8 mouse cellular contexts compared by ENCODE assay signal in genomic region chr11:109995013-109995412, GRCm38 (mm10). TPM values are rescaled to one million over a fixed set of nuclear protein-coding genes. Genes with fewer than 3 reads are reported as not detected.
DNase-seq lines count a peak whose midpoint lies in the region; ATAC-seq lines count a peak whose summit lies in the region.

No protein-coding gene starts in this region.

- WGBS in hindbrain, embryonic 16.5 days: 8% methylated on average over 3 of the region's 3 CpGs
- WGBS in limb, embryonic 10.5 days: under 1% methylated on average over 3 of the region's 3 CpGs
- 13% methylated on average over 3 of the region's 3 CpGs for WGBS in midbrain, embryonic 13.5 days

- 0 out of 2 replicates have a peak overlapping the region, but pooled peaks have one; percentile 17 for H3K27ac ChIP-seq in hindbrain, embryonic 16.5 days (ENCODE audit: low read depth, low read length)
- peak overlapping the region; percentile 81 for H3K27ac ChIP-seq in limb, embryonic 10.5 days
- no peak overlapping the region for H3K27ac ChIP-seq in midbrain, embryonic 13.5 days

- H3K9me3 ChIP-seq in hindbrain, embryonic 16.5 days (ENCODE audit: control insufficient read depth, low read length): no peaks in the 10 kb centered on the region
- H3K9me3 ChIP-seq in limb, embryonic 10.5 days (replicated peaks): no peaks in the 10 kb centered on the region
- H3K9me3 ChIP-seq in midbrain, embryonic 13.5 days: no peaks in the 10 kb centered on the region

- peak; percentile 55 for ATAC-seq in hindbrain, embryonic 16.5 days
- peak; percentile 44 for ATAC-seq in midbrain, embryonic 13.5 days

- DNase-seq in MN1 (ENCODE audit: low spot score): peak; percentile 7
- DNase-seq in cerebellum, adult 8-10 months: peak; percentile 28
- DNase-seq in frontal cortex, adult 2 months (ENCODE audit: extremely low spot score in 1 of 2, low spot score in 1 of 2): peak; percentile 28 to 63
- DNase-seq in limb, embryonic 10.5 days (ENCODE audit: low spot score): peak; percentile 57
- no peak for DNase-seq in ovary, postnatal 36 days (ENCODE audit: low spot score)
- no peak for DNase-seq in urinary bladder, postnatal 25 days (ENCODE audit: low spot score)

- peak overlapping the region; percentile 48 for H3K9ac ChIP-seq in hindbrain, embryonic 16.5 days (ENCODE audit: low read depth, low read length)
- no peak overlapping the region for H3K9ac ChIP-seq in midbrain, embryonic 13.5 days (replicated peaks)

- H3K4me2 ChIP-seq in hindbrain, embryonic 16.5 days (ENCODE audit: low read length): peak overlapping the region; percentile 66
- peak overlapping the region; percentile 65 for H3K4me2 ChIP-seq in midbrain, embryonic 13.5 days (replicated peaks)

- peak overlapping the region; percentile 48 for H3K4me3 ChIP-seq in hindbrain, embryonic 16.5 days (ENCODE audit: low read length)
- peak overlapping the region; percentile 51 for H3K4me3 ChIP-seq in limb, embryonic 10.5 days
- H3K4me3 ChIP-seq in midbrain, embryonic 13.5 days (replicated peaks): peak overlapping the region; percentile 45

- no peaks in the 10 kb centered on the region for H3K27me3 ChIP-seq in hindbrain, embryonic 16.5 days (replicated peaks; ENCODE audit: control insufficient read depth, insufficient read depth, low read length)
- H3K27me3 ChIP-seq in limb, embryonic 10.5 days (ENCODE audit: low read depth, poor library complexity, severe bottlenecking): no peaks in the 10 kb centered on the region
- H3K27me3 ChIP-seq in midbrain, embryonic 13.5 days: no peaks in the 10 kb centered on the region

- peaks cover 5% of the 10 kb centered on the region; the same call in 1 of the 2 replicates for H3K4me1 ChIP-seq in hindbrain, embryonic 16.5 days (ENCODE audit: control insufficient read depth, insufficient read depth, low read depth, low read length)
- H3K4me1 ChIP-seq in limb, embryonic 10.5 days: peaks cover 23% of the 10 kb centered on the region
- H3K4me1 ChIP-seq in midbrain, embryonic 13.5 days (replicated peaks): peaks cover 8% of the 10 kb centered on the region

- H3K36me3 ChIP-seq in hindbrain, embryonic 16.5 days (ENCODE audit: control insufficient read depth, insufficient read depth, low read length): no peaks in the 10 kb centered on the region
- H3K36me3 ChIP-seq in limb, embryonic 10.5 days: no peaks in the 10 kb centered on the region
- no peaks in the 10 kb centered on the region for H3K36me3 ChIP-seq in midbrain, embryonic 13.5 days

RNA-seq across cellular contexts. Expression of gene Abca8b, which starts 0.6 kb away (rescaled TPM):
- polyA plus RNA-seq in frontal cortex, adult 2 months (2012; rRNA removed): 7.6 and 9.7 TPM in 2 replicates
- 1.4 and 1.5 TPM in 2 replicates for polyA plus RNA-seq in hindbrain, embryonic 16.5 days (2015; fragmentation: Nextera tagmentation; extraction: Ambion mirVana)
- 1.1 and 1.6 TPM in 2 replicates for polyA plus RNA-seq in limb, embryonic 10.5 days (2016; fragmentation: Nextera tagmentation; extraction: Ambion mirVana)
- 0.97 and 1.1 TPM in 2 replicates for polyA plus RNA-seq in midbrain, embryonic 13.5 days (2015; fragmentation: Nextera tagmentation; extraction: Ambion mirVana)

Comparison
In these comparisons a context has a peak if more than half of its experiments do, and no peak if none do; other contexts are left out.
1. DNase-seq: peak in MN1 (single experiment), cerebellum, adult 8-10 months (single experiment), frontal cortex, adult 2 months (2 of 2) and limb, embryonic 10.5 days (single experiment); none in ovary, postnatal 36 days (single experiment) and urinary bladder, postnatal 25 days (single experiment).
2. Peak in every context shown above with its lines, with median percentiles within 50 percentile points of each other: H3K4me3 ChIP-seq.